Mouse (Mus musculus) liver, postnatal 0 days (tissue): ENCODE measurements around the gene Gm1043. TPM values are rescaled to one million over a fixed set of nuclear protein-coding genes. Genes with fewer than 3 reads are reported as not detected.

Source experiments
- ATAC-seq: fragments of 200-750 bp; cut with Nextera tagmentation; 2 replicates; pipeline ENCODE4 v1.8.0; 2017; ENCODE audit warnings: mild to moderate bottlenecking, moderate library complexity
- DNase-seq: peaks from one replicate; pipeline ENCODE4 v3.0.0-alpha.2; 2016
- H3K27ac ChIP-seq: fragments of 300-500 bp; sonication (generic); 2 replicates; pipeline ENCODE4 v1.5.1; 2014; ENCODE audit warnings: antibody characterized with exemption, moderate library complexity, mild to moderate bottlenecking, low read depth
- H3K27me3 ChIP-seq: fragments of 300-500 bp; sonication (generic); 2 replicates; pipeline ENCODE4 v1.6.1; 2014; ENCODE audit warnings: low read length, control low read depth, mixed read lengths; ENCODE audit not compliant: insufficient read depth
- H3K36me3 ChIP-seq: fragments of 300-500 bp; sonication (generic); replicated peaks from 2 replicates; pipeline ENCODE4 v1.6.1; 2014; ENCODE audit warnings: mild to moderate bottlenecking, control low read depth, low read length, moderate library complexity, mixed read lengths; ENCODE audit not compliant: insufficient read depth
- H3K4me1 ChIP-seq: fragments of 300-500 bp; sonication (generic); 2 replicates; pipeline ENCODE4 v1.6.1; 2014; ENCODE audit warnings: antibody characterized with exemption, mild to moderate bottlenecking, control low read depth; ENCODE audit not compliant: insufficient read depth
- H3K4me2 ChIP-seq: fragments of 300-500 bp; sonication (generic); 2 replicates; pipeline ENCODE4 v1.6.1; 2014; ENCODE audit warnings: low read depth, mild to moderate bottlenecking, low read length, moderate library complexity, mixed read lengths
- H3K4me3 ChIP-seq: fragments of 300-500 bp; sonication (generic); 2 replicates; pipeline ENCODE4 v1.5.1; 2014; ENCODE audit warnings: low read depth, low read length
- H3K9ac ChIP-seq: fragments of 300-500 bp; sonication (generic); replicated peaks from 2 replicates; pipeline ENCODE4 v1.6.1; 2014; ENCODE audit warnings: mild to moderate bottlenecking, moderate library complexity
- H3K9me3 ChIP-seq: fragments of 300-500 bp; sonication (generic); 2 replicates; pipeline ENCODE4 v1.6.1; 2016; ENCODE audit warnings: mild to moderate bottlenecking, control low read depth, low read length, mixed read lengths
- CTCF ChIP-seq: sonication (generic); IDR thresholded peaks from 2 replicates; pipeline ENCODE4 v1.5.1; 2016; ENCODE audit warnings: antibody characterized with exemption, low read depth
- EP300 ChIP-seq: IDR thresholded peaks from 2 replicates; pipeline ENCODE4 v1.6.1; 2016; ENCODE audit warnings: antibody characterized with exemption, low read depth, mild to moderate bottlenecking
- WGBS: fragments of 180-500 bp; shearing (Covaris S2); extraction: QIAGEN DNeasy Blood & Tissue Kit; methylation state at CpG from one replicate; pipeline ENCODE4 v1.1.7; 2014; ENCODE audit not compliant: insufficient replicate concordance; 5-methylcytosine and 5-hydroxymethylcytosine counted together
- polyA plus RNA-seq: library from polyadenylated mRNA; unstranded; fragments of >200 nt; fragmentation: Nextera tagmentation; extraction: Ambion mirVana; gene quantifications from 2 replicates; pipeline ENCODE4 v1.2.1, GENCODE M21; 2015

Gene Gm1043
- polyA plus RNA-seq, 1 experiment from 2014 or later = not detected

DNA sequence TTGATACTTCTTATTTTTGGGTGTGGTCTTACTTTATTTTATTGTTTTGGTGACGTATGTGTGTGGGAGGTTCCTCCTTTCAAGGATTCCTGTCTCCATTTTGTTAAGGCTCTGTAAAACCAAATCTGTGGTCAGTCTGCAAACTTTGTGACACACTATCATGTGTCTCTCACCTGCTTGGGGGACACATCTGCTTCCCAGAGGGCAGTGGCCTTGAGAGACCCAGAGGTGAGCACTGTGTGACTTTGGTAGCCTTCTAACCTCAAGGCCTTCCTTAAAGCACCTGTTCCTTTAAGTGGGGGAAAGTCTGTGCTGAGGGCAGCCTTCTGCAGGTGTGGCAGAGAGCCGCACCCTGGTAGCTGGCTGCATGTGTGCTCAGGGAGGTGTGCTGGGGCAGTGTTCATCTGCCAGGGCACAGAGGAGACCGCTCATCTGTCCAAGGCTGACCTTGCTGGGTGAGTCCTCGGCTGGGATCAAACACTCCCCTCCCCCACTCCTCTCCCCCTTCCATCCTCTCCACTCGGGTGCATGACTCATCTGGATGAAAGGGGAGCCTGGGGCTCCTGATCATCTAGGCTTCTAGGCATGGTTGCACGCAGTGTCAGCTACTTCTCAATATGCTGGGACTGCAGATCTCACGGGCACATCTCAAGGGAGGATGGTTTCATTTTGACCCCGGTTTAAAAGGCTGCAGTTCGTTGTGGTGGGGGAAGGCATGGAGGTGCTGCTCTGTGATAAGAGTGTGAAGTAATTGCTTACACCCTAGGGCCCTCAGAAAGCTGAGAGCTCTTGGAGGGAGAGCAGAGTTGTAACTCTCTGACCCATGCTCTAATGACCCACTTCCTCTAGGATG, 34.4 kb upstream of the Gm1043 start:
- DNase-seq (no peak), ATAC-seq (no peak; the same call in 1 of the 2 replicates)
- peak overlapping the region; percentile 39 for H3K27ac ChIP-seq
- no peaks in the 10 kb centered on the region; the same call in 1 of the 2 replicates for H3K4me1 ChIP-seq
- no peaks in the 10 kb centered on the region for H3K9me3 ChIP-seq
- TF ChIP-seq EP300 (no peak), CTCF (no peak)
- peak overlapping the region; percentile 51 for H3K4me2 ChIP-seq
- no peak overlapping the region for H3K4me3 ChIP-seq
- WGBS = 28% methylated on average over 9 of the region's 9 CpGs
- H3K9ac ChIP-seq = no peak overlapping the region
- no peaks in the 10 kb centered on the region for H3K36me3 ChIP-seq
- no peaks in the 10 kb centered on the region for H3K27me3 ChIP-seq

DNA sequence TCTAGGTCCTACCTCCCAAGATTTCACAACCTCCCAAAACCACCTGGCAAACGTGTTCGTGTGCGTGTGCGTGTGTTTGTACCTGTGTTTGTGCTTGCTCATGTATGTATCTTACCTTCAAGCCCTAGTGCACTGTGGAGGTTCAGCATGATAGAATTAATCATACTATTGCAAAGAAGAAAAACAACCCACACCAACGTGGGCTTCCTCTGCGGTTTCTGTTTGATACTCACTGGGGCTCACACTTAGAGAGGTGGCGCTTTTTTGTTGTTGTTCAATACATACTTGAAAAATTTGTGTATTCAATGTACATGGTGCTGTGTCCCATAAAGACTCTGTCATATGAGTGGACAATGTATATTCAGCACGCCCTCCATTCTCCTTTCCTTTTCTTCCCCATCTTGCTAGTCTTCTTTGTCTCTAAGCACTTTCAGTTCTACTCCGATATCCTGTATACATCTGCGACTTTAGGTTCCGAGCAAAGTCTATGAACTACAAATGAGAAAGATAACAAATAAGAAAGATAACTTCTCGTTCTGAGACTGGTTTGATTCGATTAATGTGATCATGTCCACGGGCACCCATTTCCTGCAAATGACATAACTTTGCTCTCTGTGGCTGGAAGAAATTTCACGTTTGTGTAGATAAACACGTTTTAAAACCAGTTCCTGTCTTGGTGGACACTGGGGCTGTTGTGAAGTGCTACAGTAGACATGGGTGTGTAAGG, 33.6 kb upstream of the Gm1043 start:
- Histone ChIP-seq H3K4me2 (peak overlapping the region; percentile 51), H3K27ac (peak overlapping the region; percentile 39; the same call in 1 of the 2 replicates), H3K9me3 (no peaks in the 10 kb centered on the region), H3K27me3 (no peaks in the 10 kb centered on the region), H3K36me3 (no peaks in the 10 kb centered on the region), H3K4me3 (no peak overlapping the region), H3K4me1 (no peaks in the 10 kb centered on the region; the same call in 1 of the 2 replicates), H3K9ac (no peak overlapping the region)
- 40% methylated on average over 16 of the region's 16 CpGs for WGBS
- ATAC-seq = no peak
- DNase-seq = no peak
- TF ChIP-seq CTCF (no peak), EP300 (no peak)

DNA sequence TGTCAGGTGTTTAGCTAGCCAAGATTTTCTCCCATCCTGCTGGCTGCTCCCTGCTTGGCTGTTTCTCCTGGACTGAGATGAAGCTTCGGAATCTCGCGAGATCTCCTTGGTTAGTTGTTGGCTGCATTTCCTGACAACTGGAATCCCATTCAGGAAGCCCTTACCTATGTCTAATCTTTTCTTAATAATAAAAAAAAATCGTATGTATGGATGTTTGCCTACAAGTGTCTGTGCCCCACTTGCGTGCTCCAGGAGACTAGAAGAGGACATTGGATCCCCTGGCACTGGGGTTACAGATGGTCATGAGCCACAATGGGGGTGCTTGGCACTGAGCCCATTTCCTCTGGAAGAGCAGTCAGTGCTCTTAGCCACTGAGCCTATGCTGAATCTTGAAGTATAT, 32.3 kb upstream of the Gm1043 start:
- no peak overlapping the region for H3K27ac ChIP-seq

DNA sequence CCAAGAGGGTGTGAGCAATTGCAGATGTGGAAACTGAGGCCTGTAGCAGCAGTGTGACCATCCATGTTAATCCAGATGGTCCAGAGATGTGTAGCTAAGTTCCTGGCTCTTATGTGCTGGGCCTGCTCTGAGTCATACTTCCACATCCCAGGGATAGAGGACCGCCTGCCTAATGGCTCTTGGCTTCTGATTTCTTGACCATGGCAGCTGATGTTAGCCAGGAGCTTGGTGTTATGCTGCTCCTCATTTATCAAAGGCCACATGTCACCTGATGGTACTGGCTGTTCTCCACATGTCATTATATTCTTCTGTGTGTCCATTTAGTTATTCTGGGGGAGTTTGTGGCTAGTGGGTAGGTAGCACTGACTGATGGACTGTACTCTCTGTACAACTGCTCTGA, 29.4 kb upstream of the Gm1043 start:
- Histone ChIP-seq H3K9me3 (no peaks in the 10 kb centered on the region), H3K27ac (no peak overlapping the region), H3K27me3 (no peaks in the 10 kb centered on the region), H3K36me3 (no peaks in the 10 kb centered on the region), H3K9ac (no peak overlapping the region), H3K4me1 (no peaks in the 10 kb centered on the region), H3K4me3 (no peak overlapping the region), H3K4me2 (no peak overlapping the region)
- DNase-seq = no peak
- no peak for ATAC-seq
- no peak for TF ChIP-seq EP300
- TF ChIP-seq CTCF = no peak
- 78% methylated on average over 1 of the region's 1 CpGs for WGBS

More for the DNA sequence above, 32.3 kb upstream of the Gm1043 start:
- Histone ChIP-seq H3K9ac (no peak overlapping the region), H3K4me1 (no peaks in the 10 kb centered on the region; the same call in 1 of the 2 replicates), H3K9me3 (no peaks in the 10 kb centered on the region), H3K4me3 (no peak overlapping the region), H3K27me3 (no peaks in the 10 kb centered on the region), H3K4me2 (no peak overlapping the region), H3K36me3 (no peaks in the 10 kb centered on the region)
- DNase-seq (no peak), ATAC-seq (no peak)
- TF ChIP-seq EP300 (no peak), CTCF (no peak)
- 76% methylated on average over 5 of the region's 5 CpGs for WGBS

DNA sequence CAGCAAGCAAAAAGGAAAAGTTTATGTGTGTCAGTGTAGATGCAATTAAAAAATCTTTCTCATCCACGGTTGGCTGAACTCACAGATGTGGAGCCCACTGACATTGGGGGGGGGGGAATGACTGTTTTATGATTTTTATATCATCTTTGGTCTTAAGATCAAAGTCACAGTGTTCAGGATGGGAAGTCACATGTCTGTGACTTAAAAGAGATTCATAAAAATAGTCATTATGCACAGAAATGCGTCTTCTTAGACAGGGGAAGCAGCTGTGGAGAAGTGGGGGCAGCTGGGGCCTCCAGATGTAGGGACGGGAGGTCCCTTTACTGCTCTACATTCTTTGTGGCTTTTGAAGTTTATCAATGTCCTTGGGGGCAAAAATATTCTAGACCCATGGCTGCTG, 28.7 kb upstream of the Gm1043 start:
- ATAC-seq = no peak
- WGBS = 39% methylated on average over 3 of the region's 3 CpGs
- Histone ChIP-seq H3K36me3 (no peaks in the 10 kb centered on the region), H3K27me3 (no peaks in the 10 kb centered on the region), H3K27ac (no peak overlapping the region), H3K9ac (no peak overlapping the region), H3K9me3 (no peaks in the 10 kb centered on the region), H3K4me3 (no peak overlapping the region), H3K4me1 (no peaks in the 10 kb centered on the region), H3K4me2 (no peak overlapping the region)
- DNase-seq = no peak
- TF ChIP-seq EP300 = no peak
- TF ChIP-seq CTCF = no peak

DNA sequence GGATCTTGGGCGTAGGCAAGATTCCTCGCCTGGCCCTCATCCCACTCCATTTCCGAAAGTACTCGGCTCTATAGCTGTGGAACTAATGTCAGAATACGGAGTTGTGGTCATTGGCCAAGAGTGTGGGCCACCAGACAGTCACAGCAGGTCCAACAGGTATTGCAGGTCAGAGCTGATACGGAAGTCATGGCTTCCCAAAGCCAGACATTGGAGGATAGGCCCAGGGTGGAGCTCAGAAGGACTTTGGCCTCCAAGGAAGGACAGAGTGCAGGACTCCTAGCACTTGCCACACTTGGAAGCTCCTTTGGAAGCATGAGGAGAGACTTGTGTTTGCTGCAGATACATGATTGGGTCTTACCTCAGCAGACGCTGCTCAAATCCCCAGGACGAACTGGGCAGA, 23.6 kb upstream of the Gm1043 start:
- TF ChIP-seq CTCF (no peak), EP300 (no peak)
- no peak for ATAC-seq
- H3K27me3 ChIP-seq = no peaks in the 10 kb centered on the region

More for the DNA sequence above, 23.6 kb upstream of the Gm1043 start:
- no peak for DNase-seq
- Histone ChIP-seq H3K9me3 (no peaks in the 10 kb centered on the region), H3K36me3 (no peaks in the 10 kb centered on the region), H3K27ac (no peak overlapping the region), H3K4me1 (no peaks in the 10 kb centered on the region), H3K4me3 (no peak overlapping the region), H3K9ac (no peak overlapping the region), H3K4me2 (no peak overlapping the region)
- 75% methylated on average over 8 of the region's 8 CpGs for WGBS
